Mouse (Mus musculus) forebrain, embryonic 12.5 days (tissue): ENCODE results near the gene Stab2. TPM values are rescaled to one million over a fixed set of nuclear protein-coding genes. Genes with fewer than 3 reads are reported as not detected.

Source experiments
- ATAC-seq: fragments of 200-750 bp; cut with Nextera tagmentation; 2 replicates; pipeline ENCODE4 v1.8.0; 2017; ENCODE audit warnings: moderate TSS enrichment; ENCODE audit not compliant: low FRiP score
- H3K27ac ChIP-seq: fragments of 300-500 bp; sonication (generic); 2 replicates; pipeline ENCODE4 v1.5.1; 2016; ENCODE audit warnings: mild to moderate bottlenecking
- H3K27me3 ChIP-seq: fragments of 300-500 bp; sonication (generic); 2 replicates; pipeline ENCODE4 v1.6.1; 2016; ENCODE audit warnings: mild to moderate bottlenecking
- H3K36me3 ChIP-seq: fragments of 300-500 bp; sonication (generic); replicated peaks from 2 replicates; pipeline ENCODE4 v1.6.1; 2016; ENCODE audit warnings: mild to moderate bottlenecking
- H3K4me1 ChIP-seq: fragments of 300-500 bp; sonication (generic); 2 replicates; pipeline ENCODE4 v1.6.1; 2016
- H3K4me2 ChIP-seq: fragments of 300-500 bp; sonication (generic); 2 replicates; pipeline ENCODE4 v1.6.1; 2016; ENCODE audit warnings: mild to moderate bottlenecking, moderate library complexity
- H3K4me3 ChIP-seq: fragments of 300-500 bp; sonication (generic); replicated peaks from 2 replicates; pipeline ENCODE4 v1.5.1; 2016; ENCODE audit warnings: mild to moderate bottlenecking
- H3K9ac ChIP-seq: fragments of 300-500 bp; sonication (generic); 2 replicates; pipeline ENCODE4 v1.6.1; 2016; ENCODE audit warnings: mild to moderate bottlenecking
- H3K9me3 ChIP-seq: fragments of 300-500 bp; sonication (generic); 2 replicates; pipeline ENCODE4 v1.6.1; 2016
- WGBS: fragments of 180-500 bp; shearing (Covaris S2); methylation state at CpG from one replicate; pipeline ENCODE4 v1.1.7; 2016; 5-methylcytosine and 5-hydroxymethylcytosine counted together
- polyA plus RNA-seq: library from polyadenylated mRNA; unstranded; fragments of >200 nt; fragmentation: Nextera tagmentation; extraction: Ambion mirVana; gene quantifications from 2 replicates; pipeline ENCODE4 v1.2.1, GENCODE M21; 2016

Gene Stab2
- polyA plus RNA-seq, 1 experiment from 2014 or later, result not detected

DNA sequence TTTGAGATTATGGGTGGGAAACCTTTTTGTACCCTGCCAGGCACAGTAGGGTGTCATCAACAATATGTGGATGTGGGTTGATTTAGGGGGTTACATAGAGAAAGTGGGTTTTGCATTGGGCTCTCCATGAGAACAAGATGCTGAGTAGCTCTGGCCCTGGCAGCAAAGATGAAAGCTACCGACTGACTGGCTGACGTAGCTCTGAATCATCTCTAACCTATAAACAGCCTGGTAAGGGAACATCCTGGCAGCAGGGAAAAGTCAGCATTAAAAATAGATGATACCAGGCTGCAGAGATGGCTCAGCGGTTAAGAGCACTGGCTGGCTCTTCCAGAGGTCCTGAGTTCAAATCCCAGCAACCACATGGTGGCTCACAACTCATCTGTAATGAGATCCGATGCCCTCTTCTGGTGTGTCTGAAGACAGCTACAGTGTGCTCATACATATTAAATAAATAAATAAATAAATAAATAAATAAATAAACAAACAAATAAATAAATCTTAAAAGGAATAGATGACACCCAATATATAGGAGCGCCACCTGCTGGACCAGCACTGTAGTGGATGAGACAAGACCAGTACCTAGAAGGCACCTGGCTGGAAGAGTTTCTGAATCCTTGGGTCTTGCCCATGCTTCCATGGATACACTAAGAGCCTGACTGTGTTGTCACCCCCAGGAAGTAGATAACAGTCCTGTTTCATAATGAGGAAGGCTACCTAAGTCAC is 31.7 kb downstream of the Stab2 start:
- no peak overlapping the region for H3K27ac ChIP-seq
- H3K9ac ChIP-seq, result no peak overlapping the region
- H3K4me1 ChIP-seq, result peaks cover 10% of the 10 kb centered on the region
- no peaks in the 10 kb centered on the region for H3K36me3 ChIP-seq
- H3K9me3 ChIP-seq, result 0 out of 2 replicates have a peak, but pooled peaks cover 3% of the 10 kb centered on the region
- WGBS, result 88% methylated on average over 5 of the region's 5 CpGs
- ATAC-seq, result no peak
- H3K27me3 ChIP-seq, result no peaks in the 10 kb centered on the region
- H3K4me2 ChIP-seq, result no peak overlapping the region
- no peak overlapping the region for H3K4me3 ChIP-seq

DNA sequence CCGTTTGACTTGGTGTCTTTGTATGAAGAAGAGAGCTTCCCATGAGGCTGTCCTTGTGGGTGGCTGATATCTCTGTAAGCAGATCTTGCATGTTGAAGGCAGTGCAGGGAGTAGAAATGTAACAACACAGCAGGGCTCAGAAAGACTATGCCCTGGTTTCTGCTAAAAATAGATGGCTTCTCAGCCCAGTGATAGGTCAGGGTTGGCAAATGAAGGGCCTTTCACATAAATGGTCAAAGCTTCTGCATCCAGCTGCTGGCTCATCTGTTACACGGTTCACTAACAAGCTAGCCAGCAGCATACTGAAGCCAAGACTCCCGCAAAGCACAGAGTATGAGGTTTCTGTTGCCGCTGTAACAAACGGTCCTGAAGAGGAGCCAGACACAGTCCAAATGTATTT is 34.5 kb downstream of the Stab2 start:
- no peaks in the 10 kb centered on the region for H3K9me3 ChIP-seq
- no peak overlapping the region for H3K27ac ChIP-seq
- no peak overlapping the region for H3K9ac ChIP-seq
- 87% methylated on average over 5 of the region's 5 CpGs for WGBS
- ATAC-seq, result no peak
- no peak overlapping the region for H3K4me2 ChIP-seq
- no peak overlapping the region for H3K4me3 ChIP-seq
- H3K4me1 ChIP-seq, result peaks cover 10% of the 10 kb centered on the region
- no peaks in the 10 kb centered on the region for H3K27me3 ChIP-seq
- no peaks in the 10 kb centered on the region for H3K36me3 ChIP-seq

DNA sequence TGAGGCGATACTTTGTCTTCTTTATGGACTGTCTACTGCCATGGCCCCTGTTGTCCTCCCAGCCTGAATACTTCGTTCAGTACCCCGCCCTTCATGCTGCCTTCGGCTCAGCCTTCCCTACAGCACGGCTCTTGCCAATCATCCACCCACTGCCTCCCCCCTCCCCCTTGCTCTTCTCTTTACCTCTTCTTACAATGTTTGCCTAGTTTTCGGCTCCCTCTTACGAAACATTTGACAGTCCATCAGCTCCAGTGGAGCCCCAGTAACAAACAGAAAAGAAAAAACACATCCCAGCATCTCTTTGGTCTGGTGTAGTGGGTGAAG is 35.4 kb downstream of the Stab2 start:
- no peaks in the 10 kb centered on the region for H3K27me3 ChIP-seq
- no peak overlapping the region for H3K27ac ChIP-seq
- 26% methylated on average over 7 of the region's 7 CpGs for WGBS
- no peak overlapping the region for H3K9ac ChIP-seq
- H3K4me2 ChIP-seq, result peak overlapping the region; percentile 46
- no peaks in the 10 kb centered on the region for H3K9me3 ChIP-seq
- H3K4me1 ChIP-seq, result peaks cover 10% of the 10 kb centered on the region
- peak; percentile 70 for ATAC-seq
- H3K36me3 ChIP-seq, result no peaks in the 10 kb centered on the region
- H3K4me3 ChIP-seq, result no peak overlapping the region

DNA sequence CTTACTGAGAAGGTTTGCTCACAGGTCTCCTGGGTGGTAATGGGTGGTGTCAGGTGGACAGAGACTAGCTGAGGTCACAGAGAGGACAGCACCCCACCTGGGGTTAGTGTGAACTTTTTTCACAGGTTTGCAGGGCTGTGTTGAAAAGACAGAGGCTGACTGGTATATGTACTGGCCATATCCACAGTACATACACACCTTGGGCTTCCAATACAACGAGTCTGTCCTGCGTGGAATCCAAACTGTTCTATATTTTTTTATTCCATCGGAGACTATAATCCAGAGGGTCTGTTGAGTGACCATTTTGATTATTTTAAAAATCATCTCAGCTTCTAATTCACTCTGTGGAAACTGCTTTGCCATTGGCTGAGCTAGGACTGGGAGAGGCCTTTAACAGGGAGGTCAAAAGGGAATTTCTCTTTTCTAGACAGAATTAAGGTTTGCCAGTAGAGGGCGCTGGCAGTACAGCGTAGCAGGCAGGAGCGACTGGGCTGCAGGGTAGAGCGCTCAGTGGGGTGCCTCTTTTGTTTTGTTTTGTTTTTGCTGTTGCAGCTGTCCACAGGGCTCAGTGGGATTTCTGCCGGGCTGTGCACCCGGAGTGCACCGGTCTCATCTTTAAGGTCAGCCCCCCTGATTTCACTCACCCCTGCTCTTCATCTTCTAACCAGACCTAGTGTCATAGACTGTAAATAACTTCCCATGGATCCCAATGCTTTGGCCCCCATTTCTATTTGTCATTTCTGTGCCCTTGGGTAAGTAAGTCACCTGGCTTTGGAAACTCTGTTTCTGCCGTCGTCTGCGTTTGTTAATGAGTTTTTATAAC is 35.9 kb downstream of the Stab2 start:
- H3K9me3 ChIP-seq, result no peaks in the 10 kb centered on the region
- H3K27me3 ChIP-seq, result no peaks in the 10 kb centered on the region
- 23% methylated on average over 13 of the region's 13 CpGs for WGBS
- peak overlapping the region; percentile 13; the same call in 1 of the 2 replicates for H3K4me3 ChIP-seq
- H3K36me3 ChIP-seq, result no peaks in the 10 kb centered on the region
- ATAC-seq, result peak; percentile 83
- peak overlapping the region; percentile 46 for H3K4me2 ChIP-seq
- no peak overlapping the region for H3K27ac ChIP-seq
- H3K4me1 ChIP-seq, result peaks cover 10% of the 10 kb centered on the region
- H3K9ac ChIP-seq, result no peak overlapping the region

DNA sequence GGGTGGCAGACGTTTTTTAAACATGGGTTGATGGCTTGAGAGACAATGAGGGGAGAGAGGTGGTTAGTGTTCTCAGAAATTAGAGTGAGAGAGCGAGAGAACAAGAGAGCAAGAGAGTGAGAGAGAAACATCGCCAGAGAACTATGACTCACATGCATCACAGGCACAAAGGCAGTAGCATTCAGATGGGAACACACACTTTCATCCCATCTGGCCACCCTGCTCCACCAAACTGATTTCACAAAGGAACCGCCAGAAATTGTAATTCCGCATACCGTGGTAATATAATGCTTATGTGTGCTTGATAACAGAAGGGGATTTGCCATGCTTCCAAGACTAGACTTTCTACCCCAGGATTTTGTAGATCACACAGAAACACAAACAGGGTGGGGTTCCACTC is 38.5 kb downstream of the Stab2 start:
- Histone ChIP-seq H3K36me3 (no peaks in the 10 kb centered on the region), H3K4me3 (no peak overlapping the region), H3K4me1 (peaks cover 10% of the 10 kb centered on the region), H3K27ac (no peak overlapping the region), H3K27me3 (no peaks in the 10 kb centered on the region), H3K9ac (no peak overlapping the region), H3K9me3 (no peaks in the 10 kb centered on the region), H3K4me2 (no peak overlapping the region)
- ATAC-seq, result no peak
- WGBS, result 82% methylated on average over 6 of the region's 6 CpGs

DNA sequence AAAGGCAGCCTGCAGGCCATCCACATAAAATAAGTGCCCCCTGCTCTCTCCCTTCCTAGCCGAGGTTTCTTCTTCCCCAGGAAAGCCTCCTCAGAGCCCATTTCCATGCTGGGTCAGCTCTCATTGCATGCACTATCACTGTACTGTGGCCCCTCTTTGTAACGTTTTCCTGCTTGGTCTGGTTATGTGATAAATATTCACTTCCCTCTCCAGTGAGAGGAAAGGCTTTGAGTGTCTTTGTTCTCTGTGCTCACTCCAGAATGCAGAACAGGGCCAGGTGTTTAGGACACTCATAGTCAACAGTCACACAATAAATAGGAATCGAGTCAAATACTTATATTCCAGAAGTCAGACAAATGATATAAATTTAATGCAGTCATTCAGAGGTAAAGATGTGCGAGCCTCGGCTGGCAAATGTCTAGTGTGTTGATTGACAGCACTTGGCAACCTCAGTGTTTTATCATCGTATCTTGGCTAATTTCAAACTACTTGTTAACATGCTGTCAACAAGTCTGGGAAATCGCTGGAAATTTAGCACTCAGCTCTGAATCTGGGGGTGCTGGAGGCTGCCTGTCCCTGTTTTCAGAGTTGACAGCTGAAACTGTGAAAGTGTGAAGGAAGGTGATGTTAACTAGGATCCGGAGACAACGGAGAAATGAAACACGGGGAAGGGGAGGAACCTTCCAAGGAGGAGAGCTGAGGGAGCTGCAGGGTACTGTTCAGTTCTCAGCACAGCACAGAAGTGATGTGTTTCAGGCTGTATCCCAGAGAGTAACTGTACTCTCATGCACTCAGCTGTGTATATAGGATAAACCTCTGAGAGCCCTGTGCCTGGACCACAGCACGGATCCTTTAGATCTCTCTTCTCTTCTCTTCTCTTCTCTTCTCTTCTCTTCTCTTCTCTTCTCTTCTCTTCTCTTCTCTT is 46.0 kb downstream of the Stab2 start:
- Histone ChIP-seq H3K36me3 (no peaks in the 10 kb centered on the region), H3K27me3 (no peaks in the 10 kb centered on the region), H3K4me2 (no peak overlapping the region), H3K9me3 (no peaks in the 10 kb centered on the region), H3K27ac (0 out of 2 replicates have a peak overlapping the region, but pooled peaks have one; percentile 63), H3K4me3 (no peak overlapping the region), H3K9ac (no peak overlapping the region), H3K4me1 (no peaks in the 10 kb centered on the region)
- 66% methylated on average over 11 of the region's 11 CpGs for WGBS
- no peak for ATAC-seq

DNA sequence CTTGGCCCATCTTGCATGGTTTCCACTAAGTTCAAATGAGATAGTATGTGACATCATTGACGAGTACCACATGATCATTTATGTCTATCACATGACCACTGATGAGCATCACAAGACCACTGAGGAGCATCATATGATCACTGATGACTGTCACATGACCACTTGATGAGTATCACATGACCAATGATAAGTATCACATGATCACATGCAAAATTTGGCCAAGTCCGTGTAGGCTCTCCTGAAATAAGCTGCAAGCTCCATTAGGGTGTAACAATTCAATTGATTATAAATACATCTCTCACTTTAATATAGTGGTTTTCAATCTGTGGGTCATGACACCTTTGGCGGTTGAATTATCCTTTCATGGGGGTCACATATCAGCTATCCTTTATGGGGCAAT is 52.5 kb downstream of the Stab2 start:
- Histone ChIP-seq H3K27ac (no peak overlapping the region), H3K9ac (no peak overlapping the region), H3K4me1 (no peaks in the 10 kb centered on the region), H3K27me3 (no peaks in the 10 kb centered on the region), H3K4me3 (no peak overlapping the region), H3K36me3 (no peaks in the 10 kb centered on the region), H3K4me2 (no peak overlapping the region), H3K9me3 (no peaks in the 10 kb centered on the region)
- WGBS, result 92% methylated on average over 3 of the region's 3 CpGs
- no peak for ATAC-seq

DNA sequence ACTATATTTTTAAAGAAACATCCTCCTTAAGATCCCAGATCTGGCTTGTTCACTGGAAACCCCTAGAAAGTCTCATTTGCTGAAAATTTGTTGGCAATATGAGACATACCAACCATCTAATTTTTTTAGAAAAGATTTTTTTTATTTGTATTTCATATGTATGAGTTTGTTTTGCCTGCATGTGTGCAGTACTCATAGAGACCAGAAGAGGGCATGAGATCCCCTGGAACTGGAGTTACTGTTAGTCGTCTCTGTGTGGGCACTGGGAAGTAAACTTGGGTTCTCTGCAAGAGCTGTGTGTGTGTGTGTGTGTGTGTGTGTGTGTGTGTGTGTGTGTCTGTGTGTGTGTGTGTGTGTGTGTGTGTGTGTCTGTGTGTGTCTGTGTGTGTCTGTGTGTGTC is 55.1 kb downstream of the Stab2 start:
- ATAC-seq, result no peak
- WGBS, result 65% methylated on average over 1 of the region's 1 CpGs
- H3K4me3 ChIP-seq, result no peak overlapping the region

DNA sequence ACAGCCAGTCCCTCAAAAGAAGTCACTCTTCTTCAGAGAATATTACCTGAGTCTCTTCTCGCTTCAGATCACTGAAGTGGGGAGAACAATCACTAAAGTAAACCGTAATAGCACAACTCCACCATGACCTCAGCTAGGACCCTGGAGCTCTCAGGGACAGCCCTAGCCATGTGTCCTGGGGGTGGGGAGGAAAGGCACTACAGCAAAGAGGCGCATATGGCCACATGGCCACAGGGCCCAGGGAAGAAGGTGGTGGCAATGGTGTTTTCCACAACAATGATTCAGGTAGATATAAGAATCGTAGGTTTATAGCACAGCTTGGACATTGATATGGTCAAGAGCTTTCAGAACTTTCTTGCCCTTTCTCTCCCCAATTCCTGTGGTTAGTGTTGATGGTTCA is 57.0 kb downstream of the Stab2 start:
- H3K4me2 ChIP-seq, result no peak overlapping the region
- H3K36me3 ChIP-seq, result no peaks in the 10 kb centered on the region
- H3K27ac ChIP-seq, result no peak overlapping the region
- no peak for ATAC-seq
- H3K27me3 ChIP-seq, result no peaks in the 10 kb centered on the region
- no peak overlapping the region for H3K9ac ChIP-seq
- 91% methylated on average over 4 of the region's 4 CpGs for WGBS
- no peaks in the 10 kb centered on the region for H3K9me3 ChIP-seq
- H3K4me1 ChIP-seq, result no peaks in the 10 kb centered on the region
- no peak overlapping the region for H3K4me3 ChIP-seq

More for the DNA sequence above, 55.1 kb downstream of the Stab2 start:
- H3K4me1 ChIP-seq, result no peaks in the 10 kb centered on the region
- H3K27me3 ChIP-seq, result no peaks in the 10 kb centered on the region
- no peak overlapping the region for H3K27ac ChIP-seq
- no peak overlapping the region for H3K9ac ChIP-seq
- H3K9me3 ChIP-seq, result no peaks in the 10 kb centered on the region
- H3K4me2 ChIP-seq, result no peak overlapping the region
- H3K36me3 ChIP-seq, result no peaks in the 10 kb centered on the region

DNA sequence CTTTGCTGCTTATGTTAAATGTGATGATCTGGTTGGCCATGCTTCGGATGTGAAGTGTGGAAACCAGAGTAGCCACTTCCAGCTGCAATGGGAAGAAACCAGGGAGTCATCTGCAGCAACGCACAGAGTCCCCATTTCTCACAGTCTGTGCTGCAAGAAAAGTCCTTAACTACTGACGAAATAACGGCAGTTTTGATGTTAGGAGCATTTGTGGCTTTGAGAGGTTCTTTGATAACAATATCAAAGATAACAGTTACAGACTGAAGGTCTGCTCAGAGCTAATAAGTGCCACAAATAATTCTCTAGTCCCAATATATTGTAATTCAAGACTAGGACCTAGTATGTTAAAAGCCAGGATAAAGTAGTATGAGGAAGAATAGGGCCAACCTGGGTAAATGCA is 57.9 kb downstream of the Stab2 start:
- H3K27ac ChIP-seq, result no peak overlapping the region
- 91% methylated on average over 4 of the region's 4 CpGs for WGBS
- no peaks in the 10 kb centered on the region for H3K9me3 ChIP-seq
- H3K4me2 ChIP-seq, result no peak overlapping the region
- no peaks in the 10 kb centered on the region for H3K4me1 ChIP-seq
- H3K4me3 ChIP-seq, result no peak overlapping the region
- H3K36me3 ChIP-seq, result no peaks in the 10 kb centered on the region
- H3K27me3 ChIP-seq, result no peaks in the 10 kb centered on the region
- ATAC-seq, result no peak
- H3K9ac ChIP-seq, result no peak overlapping the region

DNA sequence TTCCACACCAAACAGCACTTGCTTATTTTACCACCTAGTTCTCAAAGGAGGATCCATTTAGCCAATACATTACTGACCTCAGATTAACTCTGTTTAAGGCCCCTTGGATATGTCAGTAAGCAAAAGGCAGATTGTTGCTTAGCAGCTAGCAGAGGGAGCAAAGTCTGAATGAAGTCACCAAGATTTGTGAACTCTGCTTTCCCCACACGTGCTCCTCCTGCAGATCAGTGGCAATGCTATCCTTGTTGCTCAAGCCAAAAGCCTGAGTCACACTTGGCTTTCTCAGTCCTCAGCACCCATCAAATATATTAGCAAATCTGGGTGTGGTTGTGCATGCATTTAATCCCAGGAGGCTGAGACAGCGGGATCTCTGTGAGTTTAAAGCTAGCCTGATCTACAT is 60.3 kb downstream of the Stab2 start:
- ATAC-seq, result no peak

DNA sequence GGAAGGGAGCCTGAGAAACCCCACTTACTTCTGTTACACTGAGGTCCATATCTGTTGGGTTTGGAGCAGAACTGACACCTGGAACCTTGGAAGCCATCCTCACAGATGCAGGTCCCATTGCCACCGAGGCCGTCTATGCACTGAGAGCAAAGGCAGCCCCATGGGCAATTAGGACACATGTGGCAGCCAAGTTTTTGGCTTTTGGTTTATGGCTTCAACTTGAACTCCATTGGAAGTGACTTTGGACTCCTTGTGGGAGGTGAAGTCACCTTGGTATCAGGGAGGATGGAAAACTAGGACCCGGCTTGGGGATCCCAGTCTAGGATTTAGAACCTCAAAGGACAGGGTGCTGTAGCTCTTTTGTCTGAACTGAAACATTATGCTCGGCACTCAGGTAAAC is 67.2 kb downstream of the Stab2 start:
- ATAC-seq, result no peak
- no peak overlapping the region for H3K9ac ChIP-seq
- H3K9me3 ChIP-seq, result no peaks in the 10 kb centered on the region
- no peaks in the 10 kb centered on the region for H3K27me3 ChIP-seq
- H3K27ac ChIP-seq, result no peak overlapping the region
- no peaks in the 10 kb centered on the region for H3K4me1 ChIP-seq
- H3K4me3 ChIP-seq, result no peak overlapping the region
- no peaks in the 10 kb centered on the region for H3K36me3 ChIP-seq
- WGBS, result 93% methylated on average over 4 of the region's 4 CpGs
- no peak overlapping the region for H3K4me2 ChIP-seq

More for the DNA sequence above, 60.3 kb downstream of the Stab2 start:
- Histone ChIP-seq H3K4me3 (no peak overlapping the region), H3K4me2 (no peak overlapping the region), H3K36me3 (no peaks in the 10 kb centered on the region), H3K4me1 (no peaks in the 10 kb centered on the region), H3K9ac (no peak overlapping the region), H3K9me3 (no peaks in the 10 kb centered on the region), H3K27ac (no peak overlapping the region), H3K27me3 (no peaks in the 10 kb centered on the region)
- WGBS, result 68% methylated on average over 2 of the region's 2 CpGs
